Mouse (Mus musculus) E14TG2a.4 (cell line): Measurements from ENCODE around the gene Tmem266.

Experiments used
- H3K27me3 ChIP-seq: 2 replicates; pipeline ENCODE4 v1.6.1; 2014; ENCODE audit warnings: low read length, control low read depth; ENCODE audit not compliant: insufficient read depth
- H3K36me3 ChIP-seq: 2 replicates; pipeline ENCODE4 v1.6.1; 2014; ENCODE audit warnings: low read length, control low read depth; ENCODE audit not compliant: insufficient read depth
- H3K4me1 ChIP-seq: replicated peaks from 2 replicates; pipeline ENCODE4 v1.6.1; 2014; ENCODE audit warnings: low read depth, low read length, control low read depth
- H3K4me3 ChIP-seq: replicated peaks from 2 replicates; pipeline ENCODE4 v1.5.1; 2014; ENCODE audit warnings: mild to moderate bottlenecking, low read length
- H3K9me3 ChIP-seq: 2 replicates; pipeline ENCODE4 v1.6.1; 2014; ENCODE audit warnings: low read length, control low read depth
- CTCF ChIP-seq: conservative IDR thresholded peaks from 2 replicates; pipeline ENCODE4 v1.5.1; 2014; ENCODE audit warnings: low read length
- NANOG ChIP-seq: IDR thresholded peaks from 2 replicates; pipeline ENCODE4 v1.6.1; 2014; ENCODE audit warnings: borderline replicate concordance, low read length, mixed read lengths
- POU5F1 ChIP-seq: IDR thresholded peaks from 2 replicates; pipeline ENCODE4 v1.6.1; 2014; ENCODE audit warnings: low read length, borderline replicate concordance

Gene Tmem266

DNA sequence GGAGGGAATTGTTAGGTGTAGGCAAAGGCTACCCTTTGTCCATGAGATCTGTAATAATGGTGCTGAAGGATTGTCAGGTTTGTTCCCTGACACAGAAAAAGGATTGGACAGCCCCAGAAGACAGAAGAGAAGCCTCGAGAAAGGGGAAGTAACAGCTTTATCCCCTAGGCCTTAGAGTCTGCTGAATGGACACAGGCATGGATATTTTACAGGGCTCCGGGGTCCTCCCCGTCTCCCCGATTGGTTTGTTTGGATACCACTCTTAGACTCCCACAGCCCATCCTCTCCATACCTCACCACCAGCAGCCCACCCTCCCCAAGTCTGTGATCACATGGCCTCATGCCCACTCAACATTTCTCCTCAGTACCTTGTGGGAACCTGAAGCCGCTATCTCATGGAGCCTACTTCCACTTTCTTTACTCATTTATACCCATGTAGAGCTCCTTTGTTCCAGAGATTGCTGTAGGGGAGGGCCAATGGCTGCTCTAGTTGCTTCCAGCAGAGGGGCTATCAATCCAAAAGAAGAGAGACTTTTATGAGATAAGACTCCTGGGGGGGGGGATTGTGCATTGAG lies 112.6 kb downstream of the Tmem266 start:
- Histone ChIP-seq H3K27me3 (peaks cover 46% of the 10 kb centered on the region), H3K9me3 (no peaks in the 10 kb centered on the region), H3K36me3 (no peaks in the 10 kb centered on the region), H3K4me1 (0 out of 2 replicates have a peak, but pooled peaks cover 5% of the 10 kb centered on the region), H3K4me3 (no peak overlapping the region)
- TF ChIP-seq NANOG (no peak), CTCF (no peak), POU5F1 (no peak)

DNA sequence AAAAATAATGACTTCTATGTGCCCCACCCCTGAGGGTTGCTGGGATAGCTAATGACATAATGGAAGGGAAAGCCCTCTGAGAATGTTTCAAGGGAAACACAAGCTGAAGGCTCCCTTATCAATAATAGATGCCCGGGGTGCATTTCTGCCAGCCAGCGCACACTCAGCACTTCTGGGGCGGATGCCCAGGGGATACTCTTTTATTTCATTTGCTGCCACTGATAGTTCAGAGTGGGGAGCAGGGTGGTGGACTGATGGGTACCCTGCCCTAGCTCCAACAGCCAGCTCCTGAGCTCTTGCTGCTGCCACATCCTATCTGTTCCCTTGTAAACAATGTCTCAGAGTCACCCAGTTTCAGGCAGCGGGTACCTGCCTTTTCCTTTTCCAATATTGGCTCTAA lies 120.8 kb downstream of the Tmem266 start:
- TF ChIP-seq POU5F1 (no peak), CTCF (no peak), NANOG (no peak)
- peaks cover 33% of the 10 kb centered on the region for H3K27me3 ChIP-seq
- H3K4me3 ChIP-seq: no peak overlapping the region
- H3K36me3 ChIP-seq: no peaks in the 10 kb centered on the region
- no peaks in the 10 kb centered on the region for H3K9me3 ChIP-seq
- peaks cover 32% of the 10 kb centered on the region for H3K4me1 ChIP-seq

DNA sequence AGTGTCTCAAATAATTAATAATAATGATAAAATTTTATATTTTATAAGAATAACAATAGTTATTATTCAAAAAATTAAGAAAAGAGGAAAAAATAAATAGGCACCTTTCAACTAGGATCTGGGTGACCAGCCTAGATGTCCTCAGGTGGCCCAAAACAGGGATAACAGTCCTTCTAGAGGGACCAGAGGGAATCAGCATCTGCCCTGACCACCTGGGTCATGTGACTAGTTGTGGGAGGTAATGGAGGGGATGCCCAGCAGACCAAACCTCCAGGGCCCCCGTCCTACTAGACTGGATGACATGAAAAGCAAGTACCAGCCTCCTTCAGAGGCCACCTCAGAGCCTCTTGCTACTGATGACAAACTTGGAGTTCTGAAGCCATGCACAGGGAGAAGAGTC lies 122.4 kb downstream of the Tmem266 start:
- H3K36me3 ChIP-seq: no peaks in the 10 kb centered on the region
- no peak overlapping the region for H3K4me3 ChIP-seq
- TF ChIP-seq POU5F1 (no peak), CTCF (no peak), NANOG (no peak)
- no peaks in the 10 kb centered on the region for H3K9me3 ChIP-seq
- H3K4me1 ChIP-seq: peaks cover 32% of the 10 kb centered on the region
- peaks cover 25% of the 10 kb centered on the region for H3K27me3 ChIP-seq

DNA sequence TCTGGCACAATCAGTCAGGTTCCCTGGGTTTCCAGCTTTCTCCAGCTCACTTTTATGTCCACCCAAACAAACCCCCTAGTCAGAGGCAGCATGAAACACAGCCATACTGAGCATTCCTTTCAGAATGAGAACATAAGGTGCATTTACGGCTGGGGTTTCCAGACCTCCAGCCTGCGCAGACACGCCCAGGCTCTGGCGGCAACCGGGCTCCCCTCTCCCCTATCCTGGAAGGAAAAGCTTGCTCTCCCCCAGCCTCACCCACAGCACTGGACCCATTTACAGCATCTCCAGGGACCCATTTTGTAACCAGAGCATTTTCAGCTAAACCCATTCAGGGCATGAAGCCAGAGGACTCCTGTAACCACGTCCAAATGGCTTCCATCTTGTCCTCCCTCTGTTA lies 123.3 kb downstream of the Tmem266 start:
- H3K36me3 ChIP-seq: 0 out of 2 replicates have a peak, but pooled peaks cover 5% of the 10 kb centered on the region
- H3K4me1 ChIP-seq: peaks cover 32% of the 10 kb centered on the region
- H3K9me3 ChIP-seq: no peaks in the 10 kb centered on the region
- TF ChIP-seq POU5F1 (no peak), NANOG (no peak), CTCF (no peak)
- peaks cover 16% of the 10 kb centered on the region for H3K27me3 ChIP-seq
- H3K4me3 ChIP-seq: no peak overlapping the region

DNA sequence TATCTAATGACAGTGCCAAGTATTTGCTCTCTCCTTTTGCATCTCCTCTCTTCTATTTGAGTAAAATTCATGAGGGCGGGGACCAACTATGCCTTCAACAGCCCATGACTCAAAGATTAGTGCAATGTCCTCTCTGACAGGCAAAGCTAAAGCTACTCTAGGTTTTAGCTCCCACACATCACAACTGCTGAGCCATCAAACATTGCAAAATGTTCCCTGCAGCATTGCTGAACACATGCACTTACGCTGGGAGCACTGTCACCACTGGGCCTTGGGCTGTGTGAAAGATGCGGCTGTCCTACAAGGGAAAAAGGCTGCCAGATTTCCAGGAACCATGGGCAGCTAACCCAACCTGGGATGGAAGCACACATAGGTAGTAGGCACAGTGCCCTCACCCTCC lies 124.7 kb downstream of the Tmem266 start:
- 0 out of 2 replicates have a peak, but pooled peaks cover 9% of the 10 kb centered on the region for H3K36me3 ChIP-seq
- H3K27me3 ChIP-seq: peaks cover 4% of the 10 kb centered on the region
- H3K4me3 ChIP-seq: no peak overlapping the region
- TF ChIP-seq CTCF: no peak
- TF ChIP-seq NANOG: no peak
- no peak for TF ChIP-seq POU5F1
- H3K9me3 ChIP-seq: no peaks in the 10 kb centered on the region
- peaks cover 27% of the 10 kb centered on the region for H3K4me1 ChIP-seq

DNA sequence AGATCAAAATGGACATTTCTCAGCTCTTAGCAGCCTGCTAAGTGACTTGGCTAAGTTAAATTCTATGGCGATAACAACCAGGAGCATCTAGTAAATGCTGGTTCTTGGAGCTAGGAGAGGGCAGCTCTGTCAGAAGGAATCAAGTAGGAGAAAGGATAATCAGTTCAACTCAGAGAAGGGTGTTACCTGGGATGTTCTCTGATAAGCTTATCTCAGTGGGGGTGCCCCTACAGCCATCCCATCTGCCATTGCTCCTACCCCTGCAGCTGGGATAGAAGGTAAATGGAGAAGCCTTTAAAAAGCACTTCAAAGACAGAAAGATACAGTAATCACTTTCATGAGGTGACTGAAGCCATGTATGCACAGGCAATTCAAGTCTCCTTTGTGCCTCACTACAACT lies 126.2 kb downstream of the Tmem266 start:
- Histone ChIP-seq H3K27me3 (no peaks in the 10 kb centered on the region), H3K36me3 (0 out of 2 replicates have a peak, but pooled peaks cover 9% of the 10 kb centered on the region), H3K9me3 (no peaks in the 10 kb centered on the region), H3K4me3 (no peak overlapping the region), H3K4me1 (peaks cover 14% of the 10 kb centered on the region)
- TF ChIP-seq NANOG: no peak
- no peak for TF ChIP-seq CTCF
- no peak for TF ChIP-seq POU5F1

DNA sequence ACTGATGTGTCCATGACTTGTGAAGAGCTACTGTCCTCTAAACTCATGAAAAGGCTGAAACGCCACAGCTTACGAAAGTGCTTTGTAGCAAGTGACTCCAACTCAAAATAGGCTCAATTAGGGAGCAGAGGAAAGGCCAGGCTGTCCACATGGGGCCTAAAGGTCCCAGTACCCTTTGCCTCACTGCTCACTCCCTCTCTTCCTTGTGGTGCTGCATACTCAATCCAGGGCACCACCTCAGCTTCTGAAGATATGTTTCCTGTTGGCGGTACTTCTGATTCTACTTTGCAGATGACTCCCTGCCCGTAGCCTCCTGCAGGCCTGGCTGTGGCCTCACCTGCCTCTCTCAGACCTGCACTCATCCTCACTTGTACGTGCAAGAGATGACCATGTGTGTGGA lies 126.7 kb downstream of the Tmem266 start:
- TF ChIP-seq CTCF (no peak), NANOG (no peak), POU5F1 (no peak)
- Histone ChIP-seq H3K4me3 (no peak overlapping the region), H3K36me3 (0 out of 2 replicates have a peak, but pooled peaks cover 9% of the 10 kb centered on the region), H3K9me3 (no peaks in the 10 kb centered on the region), H3K4me1 (peaks cover 9% of the 10 kb centered on the region), H3K27me3 (no peaks in the 10 kb centered on the region)

DNA sequence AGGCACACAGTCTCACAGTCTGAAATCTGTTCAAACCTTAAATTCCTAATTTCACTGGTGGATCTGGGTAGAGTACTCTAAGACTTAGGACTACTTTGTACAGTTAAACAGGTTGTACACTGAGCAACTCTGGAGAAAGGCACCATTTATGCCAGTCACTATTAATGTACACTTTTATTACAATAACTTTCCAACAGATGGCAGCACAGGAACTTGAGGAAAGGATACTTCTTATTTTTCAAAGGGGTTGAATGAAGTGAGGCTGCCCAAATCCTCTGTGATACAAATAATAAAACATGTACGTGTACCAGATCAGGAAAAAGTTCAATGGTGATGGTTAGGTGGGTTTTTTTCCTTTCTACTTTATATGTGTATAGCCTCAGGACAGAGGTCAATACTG lies 141.7 kb downstream of the Tmem266 start:
- Histone ChIP-seq H3K36me3 (peaks cover 5% of the 10 kb centered on the region; the same call in 1 of the 2 replicates), H3K27me3 (no peaks in the 10 kb centered on the region), H3K4me1 (no peaks in the 10 kb centered on the region), H3K4me3 (no peak overlapping the region), H3K9me3 (no peaks in the 10 kb centered on the region)
- TF ChIP-seq CTCF (no peak), NANOG (no peak), POU5F1 (no peak)

DNA sequence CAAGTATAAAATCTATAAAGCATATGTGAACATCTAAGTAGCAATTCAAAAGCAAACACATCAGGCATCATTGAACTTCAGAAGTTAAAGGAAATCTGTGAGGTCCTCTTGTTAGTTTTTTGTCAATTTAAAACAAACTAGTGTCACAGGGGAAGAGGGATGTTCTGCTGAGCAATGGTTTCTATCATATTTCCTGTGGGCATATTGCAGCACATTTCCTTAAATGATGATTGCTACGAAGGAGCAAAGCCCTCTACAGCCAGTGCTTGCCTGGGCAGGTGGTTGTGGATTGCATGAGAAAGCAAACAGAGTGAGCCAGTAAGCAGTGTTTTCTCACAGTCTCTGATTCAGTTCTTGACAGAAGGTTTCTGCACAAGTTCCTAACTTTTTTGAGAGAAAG lies 149.4 kb downstream of the Tmem266 start:
- Histone ChIP-seq H3K36me3 (0 out of 2 replicates have a peak, but pooled peaks cover 5% of the 10 kb centered on the region), H3K27me3 (no peaks in the 10 kb centered on the region), H3K4me1 (no peaks in the 10 kb centered on the region), H3K9me3 (no peaks in the 10 kb centered on the region), H3K4me3 (no peak overlapping the region)
- TF ChIP-seq CTCF (no peak), NANOG (no peak), POU5F1 (no peak)
